Mouse (Mus musculus) brain, embryonic 14.5 days (tissue): ENCODE data around the gene Mmaa. TPM values are rescaled to one million over a fixed set of nuclear protein-coding genes. Genes with fewer than 3 reads are reported as not detected.

Source experiments
- DNase-seq: peaks from one replicate; pipeline ENCODE4 v3.0.0-alpha.2; 2011; ENCODE audit warnings: low read depth
- CTCF ChIP-seq: fragments of 200-500 bp; IDR thresholded peaks from 2 replicates; pipeline ENCODE4 v1.5.1; 2012; ENCODE audit warnings: inconsistent platforms, mild to moderate bottlenecking, moderate library complexity, borderline replicate concordance; ENCODE audit not compliant: insufficient read depth, insufficient read length; ENCODE audit errors: extremely low read depth
- POLR2A ChIP-seq: fragments of 200-500 bp; IDR thresholded peaks from 2 replicates; pipeline ENCODE4 v1.6.1; 2012; ENCODE audit warnings: mild to moderate bottlenecking, inconsistent platforms, borderline replicate concordance; ENCODE audit not compliant: poor library complexity, insufficient read depth, insufficient read length, severe bottlenecking; ENCODE audit errors: extremely low read depth
- polyA plus RNA-seq: library from polyadenylated mRNA; depleted of rRNA; stranded (reverse); fragments of >200 nt; gene quantifications from 2 replicates; pipeline ENCODE4 v1.2.3, GENCODE M21; 2012

The Mmaa gene
- polyA plus RNA-seq, 1 experiment: 18.3 TPM

DNA sequence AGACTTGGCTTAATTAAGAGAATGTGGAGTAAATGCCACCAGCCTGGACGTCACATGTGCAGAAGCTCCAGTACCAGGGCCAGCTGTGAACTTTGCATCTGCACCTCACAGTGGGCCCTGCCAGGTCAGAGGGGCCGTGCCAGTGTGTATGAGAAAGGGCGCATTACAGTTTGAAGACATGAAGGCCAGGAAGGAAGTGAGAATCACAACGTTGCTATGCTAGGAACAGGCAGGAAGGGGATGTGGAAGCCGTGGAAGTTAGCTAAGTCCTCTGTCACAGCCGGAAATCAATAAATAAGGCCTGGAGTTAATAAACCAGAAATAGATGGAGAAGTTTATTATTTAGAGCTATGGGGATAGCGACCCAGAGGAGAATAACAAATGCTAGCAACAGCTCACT, 28.4 kb upstream of the Mmaa start:
- no peak for DNase-seq
- TF ChIP-seq POLR2A (no peak), CTCF (no peak)

DNA sequence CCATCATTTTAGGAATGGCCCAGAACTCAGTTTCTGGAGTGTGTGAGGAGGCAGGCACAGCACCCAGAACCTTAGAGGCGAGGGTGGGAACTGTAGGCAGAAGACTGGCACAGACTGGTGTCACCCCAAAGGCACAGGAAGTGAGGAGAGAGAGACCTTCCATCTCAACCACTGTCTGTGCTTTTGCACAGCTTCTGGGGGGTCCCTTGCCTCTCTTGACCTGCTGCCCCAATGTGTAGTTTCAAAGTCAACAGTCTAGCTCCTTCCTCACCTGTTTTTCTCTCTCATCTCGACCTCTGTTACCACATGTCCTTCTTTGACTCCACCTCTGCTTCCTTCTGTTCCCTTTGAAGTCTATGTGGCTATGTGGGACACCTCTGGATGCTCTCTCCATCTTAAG, 16.1 kb upstream of the Mmaa start:
- TF ChIP-seq POLR2A (no peak), CTCF (no peak)
- no peak for DNase-seq

DNA sequence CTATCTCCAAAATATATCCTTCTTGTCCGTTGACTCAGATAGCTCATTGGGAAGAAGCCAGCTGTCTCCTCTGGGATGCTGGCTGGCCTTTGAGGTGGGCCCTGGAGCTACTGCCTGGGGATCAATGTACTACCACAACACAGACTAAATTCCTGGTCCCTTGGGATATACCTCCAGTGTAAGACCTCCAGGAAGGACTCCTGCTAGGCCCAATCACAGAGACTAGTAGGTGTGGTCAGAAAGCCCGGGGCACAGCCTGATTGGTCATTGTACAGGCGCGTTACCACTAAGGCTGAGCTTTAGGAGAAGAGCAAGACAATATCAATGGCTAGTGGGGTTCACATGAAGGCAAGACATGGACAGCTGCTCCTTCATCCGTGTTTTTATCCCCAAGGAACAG, 11.2 kb upstream of the Mmaa start:
- no peak for TF ChIP-seq CTCF
- no peak for TF ChIP-seq POLR2A

DNA sequence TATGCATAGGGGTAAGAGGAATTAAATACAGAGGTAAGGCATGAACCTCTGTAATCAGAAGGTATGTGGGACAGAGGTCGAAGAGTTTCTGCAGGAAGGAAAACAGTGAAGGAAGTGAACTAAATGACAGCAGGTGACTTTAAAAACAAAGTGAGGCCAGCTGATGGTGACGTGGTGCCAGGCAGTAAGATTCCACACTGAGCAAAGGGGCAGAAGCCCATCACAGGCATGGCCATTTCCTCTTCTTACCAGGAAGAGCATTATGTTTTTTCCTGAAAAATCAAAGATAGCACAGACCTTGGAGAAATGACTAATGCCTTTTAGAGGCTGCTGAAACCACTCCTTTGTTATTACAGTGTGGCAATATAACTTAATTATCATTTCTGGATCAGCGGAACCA, 6.8 kb upstream of the Mmaa start:
- TF ChIP-seq CTCF (no peak), POLR2A (no peak)
- DNase-seq: no peak

More for the DNA sequence above, 11.2 kb upstream of the Mmaa start:
- DNase-seq: no peak

GRCm38 (mm10) chr8:79299704-79300103, 5.0 kb upstream of the Mmaa start:
- DNase-seq: no peak
- no peak for TF ChIP-seq CTCF
- no peak for TF ChIP-seq POLR2A

DNA sequence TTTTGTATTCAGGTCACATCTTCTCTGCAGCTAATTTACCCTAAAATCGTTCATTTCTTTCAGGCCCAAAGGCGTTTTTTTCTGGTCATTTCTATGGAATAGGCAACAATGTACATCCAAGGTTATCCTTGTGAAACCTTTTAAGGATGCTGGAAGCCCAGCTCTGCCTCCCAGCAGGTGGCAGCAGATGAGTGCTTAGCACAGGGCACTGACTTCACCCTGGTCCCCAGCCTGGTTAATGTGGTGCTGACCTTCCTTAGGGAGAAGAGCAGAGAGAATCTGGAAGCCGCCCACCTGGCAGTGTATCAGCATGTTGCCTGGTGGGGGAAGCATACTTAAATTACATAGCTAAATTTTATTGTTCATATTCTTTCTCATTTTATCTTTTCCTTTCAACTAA, 3.0 kb upstream of the Mmaa start:
- TF ChIP-seq POLR2A: no peak
- TF ChIP-seq CTCF: peak; percentile 80
- DNase-seq: peak; percentile 80

- TF ChIP-seq POLR2A (no peak), CTCF (no peak)
- peak; percentile 44 for DNase-seq
Measured at GRCm38 (mm10) chr8:79295276-79296105, 754 bp upstream of the Mmaa start.

DNA sequence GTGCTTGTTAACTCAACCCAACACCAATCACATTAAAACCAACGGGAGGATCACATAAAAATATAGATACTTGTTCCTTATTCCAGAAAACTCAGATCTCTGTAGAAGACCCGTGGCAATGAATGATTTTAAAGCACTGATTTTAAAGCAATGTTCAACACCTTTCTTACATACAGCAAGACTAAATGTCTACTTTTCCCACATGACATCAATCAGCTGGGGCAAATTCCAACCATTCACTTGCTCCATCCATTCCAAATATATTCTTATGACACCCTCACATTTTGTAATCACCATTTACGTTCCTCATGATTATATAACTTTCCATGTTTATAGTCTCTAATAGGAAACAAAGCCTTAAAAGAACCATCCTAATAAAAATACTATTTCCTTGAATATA, 896 bp downstream of the Mmaa start:
- DNase-seq: peak; percentile 19
- no peak for TF ChIP-seq CTCF
- TF ChIP-seq POLR2A: no peak

GRCm38 (mm10) chr8:79292712-79293264, 1.9 kb downstream of the Mmaa start:
- no peak for DNase-seq
- TF ChIP-seq CTCF (no peak), POLR2A (no peak)

DNA sequence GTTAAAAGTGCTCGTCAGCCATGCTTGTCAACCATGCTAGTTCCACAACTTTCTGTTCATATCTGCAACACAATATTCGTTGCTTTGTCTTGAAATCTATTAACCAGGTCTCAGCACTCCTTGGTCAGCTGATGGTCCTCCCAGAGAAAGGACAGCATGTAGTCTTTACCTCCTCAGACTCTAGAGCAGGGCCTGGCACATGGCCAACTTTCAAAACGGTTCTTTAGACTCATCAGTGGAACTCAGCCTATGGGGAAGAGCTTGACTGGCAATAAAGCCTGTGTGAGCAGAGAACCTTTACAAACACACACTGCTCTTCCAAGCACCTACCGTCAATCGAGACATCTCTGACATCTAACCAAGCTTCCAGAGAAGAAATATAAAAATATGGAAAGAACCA, 5.1 kb downstream of the Mmaa start:
- DNase-seq: no peak

DNA sequence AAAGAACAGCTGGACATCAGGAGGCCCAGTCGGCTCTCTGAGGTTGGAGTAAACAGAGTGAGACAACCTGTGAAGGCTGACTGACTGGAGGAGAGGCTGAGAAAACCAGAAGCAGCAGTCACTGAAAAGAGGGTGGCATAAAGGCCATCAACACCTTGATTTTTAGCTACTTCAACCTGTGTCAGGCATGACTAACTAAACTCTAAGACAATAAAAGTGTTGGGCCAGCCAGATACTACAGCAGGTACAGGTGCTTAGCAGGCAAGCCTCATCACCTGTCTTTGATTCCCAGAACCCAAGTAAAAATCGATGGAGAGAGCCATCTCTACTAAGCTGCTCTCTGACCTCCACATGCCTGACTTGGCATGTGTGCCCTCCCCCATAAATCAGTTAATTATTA, 6.1 kb downstream of the Mmaa start:
- no peak for TF ChIP-seq POLR2A
- no peak for TF ChIP-seq CTCF
- DNase-seq: no peak

More for the DNA sequence above, 5.1 kb downstream of the Mmaa start:
- no peak for TF ChIP-seq POLR2A
- TF ChIP-seq CTCF: no peak

- no peak for DNase-seq
- TF ChIP-seq POLR2A (no peak), CTCF (no peak)
Measured at GRCm38 (mm10) chr8:79288250-79288649, 6.5 kb downstream of the Mmaa start.

DNA sequence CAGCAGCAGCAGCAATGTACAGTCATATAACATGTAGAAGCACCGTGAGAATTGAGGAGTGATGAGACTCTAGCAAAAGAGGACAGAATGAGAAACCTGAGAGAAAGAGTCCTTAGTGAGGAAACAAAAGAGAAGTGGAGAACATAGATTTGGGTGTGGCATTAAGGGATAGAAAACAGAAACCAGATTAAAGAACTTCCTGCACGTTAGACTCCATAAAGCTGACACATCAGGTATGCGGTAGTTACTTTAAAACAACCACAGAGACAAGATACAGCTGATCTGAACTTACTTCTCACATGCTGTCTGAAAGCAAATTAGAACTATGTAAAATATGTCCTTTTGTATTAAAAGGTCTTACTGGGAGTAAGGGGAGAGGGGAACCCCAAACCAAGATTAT, 8.3 kb downstream of the Mmaa start:
- DNase-seq: no peak
- no peak for TF ChIP-seq POLR2A

GRCm38 (mm10) chr8:79284626-79285025, 10.1 kb downstream of the Mmaa start:
- DNase-seq: no peak

More at GRCm38 (mm10) chr8:79284626-79285025, 10.1 kb downstream of the Mmaa start:
- TF ChIP-seq POLR2A (no peak), CTCF (no peak)
